In the genomic region with DNA sequence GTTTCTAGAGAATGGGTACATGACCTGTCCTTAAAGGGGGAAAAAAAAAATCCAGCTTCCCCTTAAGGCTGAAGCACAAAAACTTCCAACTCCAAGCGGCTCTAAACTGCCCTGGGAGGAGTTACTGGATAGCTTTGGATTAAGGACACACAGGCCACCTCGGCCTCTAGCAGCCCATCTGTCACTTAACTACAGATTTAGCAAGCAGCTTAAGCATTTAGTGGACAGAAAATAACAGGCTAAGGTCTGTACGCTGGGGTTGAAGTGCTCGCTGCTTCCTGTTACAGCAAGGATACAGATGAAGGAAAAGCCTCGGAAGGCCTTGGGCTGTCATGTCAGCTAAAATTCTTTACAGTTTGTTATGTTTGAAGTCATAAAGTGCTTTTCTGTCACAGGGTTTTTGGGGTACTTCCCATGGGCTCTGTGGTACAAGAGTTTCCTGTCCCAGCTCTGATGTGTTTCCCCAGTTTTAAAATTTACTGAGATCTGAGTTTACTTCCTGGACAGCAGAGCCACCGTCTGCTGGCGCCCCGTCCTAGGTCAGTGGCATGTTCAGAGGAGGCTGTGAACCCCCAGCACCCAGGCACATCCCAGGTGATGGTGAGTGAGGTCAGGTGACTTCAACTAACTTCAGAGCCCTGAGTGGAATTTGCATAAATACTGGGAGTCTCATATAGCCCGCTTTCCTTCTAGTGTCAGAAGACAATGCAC, we compare ENCODE assay signal across 8 mouse cellular contexts. TPM values are rescaled to one million over a fixed set of nuclear protein-coding genes. Genes with fewer than 3 reads are reported as not detected.
DNase-seq lines count a peak whose midpoint lies in the region; ATAC-seq lines count a peak whose summit lies in the region.

No protein-coding gene starts in this region.

- H3K4me3 ChIP-seq in neural tube, embryonic 12.5 days = no peak overlapping the region
- H3K4me3 ChIP-seq in midbrain, embryonic 10.5 days = peak overlapping the region; percentile 96

- H3K27ac ChIP-seq in neural tube, embryonic 12.5 days = no peak overlapping the region
- peak overlapping the region; percentile 53 for H3K27ac ChIP-seq in midbrain, embryonic 10.5 days (replicated peaks)

- DNase-seq in cerebellum, adult 11-12 months = peak; percentile 27
- DNase-seq in cerebellum, adult 11 months = no peak
- no peak for DNase-seq in neural tube, embryonic 10.5 days (ENCODE audit: extremely low spot score, low spot score)
- DNase-seq in midbrain, embryonic 10.5 days (ENCODE audit: low spot score) = no peak
- peak; percentile 33 for DNase-seq in thymus, postnatal 4 days
- no peak for DNase-seq in right cerebral cortex, adult 2 months (ENCODE audit: low spot score in 2 of 2)
- DNase-seq in testis, postnatal 14 days (ENCODE audit: low spot score) = no peak

- ATAC-seq in neural tube, embryonic 12.5 days (ENCODE audit: low FRiP score, low read depth) = no peak

- H3K4me1 ChIP-seq in neural tube, embryonic 12.5 days = peaks cover 22% of the 10 kb centered on the region
- peaks cover 44% of the 10 kb centered on the region for H3K4me1 ChIP-seq in midbrain, embryonic 10.5 days

- H3K36me3 ChIP-seq in neural tube, embryonic 12.5 days = no peaks in the 10 kb centered on the region
- H3K36me3 ChIP-seq in midbrain, embryonic 10.5 days = peaks cover 34% of the 10 kb centered on the region

- H3K9me3 ChIP-seq in neural tube, embryonic 12.5 days = no peaks in the 10 kb centered on the region
- H3K9me3 ChIP-seq in midbrain, embryonic 10.5 days (replicated peaks) = no peaks in the 10 kb centered on the region

- H3K27me3 ChIP-seq in neural tube, embryonic 12.5 days (replicated peaks) = no peaks in the 10 kb centered on the region
- H3K27me3 ChIP-seq in midbrain, embryonic 10.5 days (ENCODE audit: low read depth, poor library complexity, severe bottlenecking) = no peaks in the 10 kb centered on the region

- no peak overlapping the region for H3K9ac ChIP-seq in neural tube, embryonic 12.5 days

- peak overlapping the region; percentile 95; the same call in 1 of the 2 replicates for H3K4me2 ChIP-seq in neural tube, embryonic 12.5 days (replicated peaks)

- 80% methylated on average over 9 of the region's 9 CpGs for WGBS in neural tube, embryonic 12.5 days
- WGBS in midbrain, embryonic 10.5 days = 77% methylated on average over 9 of the region's 9 CpGs

RNA-seq across cellular contexts. Expression of a gene that starts 2.4 kb away (rescaled TPM):
- 59.0 and 60.4 TPM in 2 replicates for polyA plus RNA-seq in neural tube, embryonic 12.5 days (2016; fragmentation: Nextera tagmentation; extraction: Ambion mirVana)
- polyA plus RNA-seq in midbrain, embryonic 10.5 days (2016; fragmentation: Nextera tagmentation; extraction: Ambion mirVana) = 65.3 and 66.6 TPM in 2 replicates

Comparison
In these comparisons a context has a peak if more than half of its experiments do, and no peak if none do; other contexts are left out.
1. DNase-seq: peak in cerebellum, adult 11-12 months (single experiment) and thymus, postnatal 4 days (single experiment); none in cerebellum, adult 11 months (single experiment), neural tube, embryonic 10.5 days (single experiment), midbrain, embryonic 10.5 days (single experiment), right cerebral cortex, adult 2 months (0 of 2) and testis, postnatal 14 days (single experiment).